Mouse (Mus musculus): Measurements from ENCODE around the gene Lamp1.
A peak's percentile ranks its signal among the peaks of the same experiment; 100 is the strongest.

- TF ChIP-seq POLR2A (IDR thresholded peaks at IDR 0.05; ENCODE audit: low read depth, low read length) (peak; percentile 51), CTCF (IDR thresholded peaks at IDR 0.05; ENCODE audit: borderline replicate concordance, insufficient read depth, low read length) (no peak)
These were observed at the start of gene Lamp1 for GRCm38 (mm10) chr8:13158718-13159376.
